Mouse (Mus musculus) heart, embryonic 14.5 days (tissue): ENCODE results near the gene Cidec. TPM values are rescaled to one million over a fixed set of nuclear protein-coding genes. Genes with fewer than 3 reads are reported as not detected.

ENCODE experiments used
- ATAC-seq: fragments of 200-750 bp; cut with Nextera tagmentation; 2 replicates; pipeline ENCODE4 v1.8.0; 2017; ENCODE audit warnings: low read depth, moderate TSS enrichment; ENCODE audit not compliant: insufficient number of reproducible peaks, insufficient read depth, low FRiP score
- H3K27ac ChIP-seq, 2 experiments: fragments of 200-500 bp in 1 of 2; fragments of 300-500 bp in 1 of 2; sonication (generic) in 1 of 2; replicated peaks in 1 of 2; 2 replicates each; pipeline ENCODE4 v1.5.1; 2012 to 2014; ENCODE audit warnings: low read depth in 2 of 2, low read length in 2 of 2, control low read depth in 1 of 2, mild to moderate bottlenecking in 1 of 2, mixed read lengths in 1 of 2; ENCODE audit not compliant: control insufficient read depth in 1 of 2, insufficient read depth in 1 of 2
- H3K27me3 ChIP-seq: fragments of 300-500 bp; sonication (generic); 2 replicates; pipeline ENCODE4 v1.6.1; 2014; ENCODE audit warnings: mild to moderate bottlenecking, low read length, control low read depth; ENCODE audit not compliant: control insufficient read depth, insufficient read depth
- H3K36me3 ChIP-seq: fragments of 300-500 bp; sonication (generic); 2 replicates; pipeline ENCODE4 v1.6.1; 2014; ENCODE audit warnings: mild to moderate bottlenecking, control low read depth, low read length, mixed read lengths; ENCODE audit not compliant: control insufficient read depth, insufficient read depth
- H3K4me1 ChIP-seq, 2 experiments: fragments of 200-500 bp in 1 of 2; fragments of 300-500 bp in 1 of 2; sonication (generic) in 1 of 2; 2 replicates each; pipeline ENCODE4 v1.6.1; 2012 to 2014; ENCODE audit warnings: low read length in 2 of 2, control low read depth in 1 of 2, mixed read lengths in 1 of 2; ENCODE audit not compliant: control insufficient read depth in 2 of 2, insufficient read depth in 2 of 2
- H3K4me2 ChIP-seq: fragments of 300-500 bp; sonication (generic); 2 replicates; pipeline ENCODE4 v1.6.1; 2014; ENCODE audit warnings: mild to moderate bottlenecking, low read length
- H3K4me3 ChIP-seq, 2 experiments: fragments of 200-500 bp in 1 of 2; fragments of 300-500 bp in 1 of 2; sonication (generic) in 1 of 2; 2 replicates each; pipeline ENCODE4 v1.5.1; 2012 to 2014; ENCODE audit warnings: low read length in 2 of 2, mild to moderate bottlenecking in 2 of 2, control low read depth in 1 of 2, low read depth in 1 of 2, moderate library complexity in 1 of 2; ENCODE audit not compliant: control insufficient read depth in 1 of 2, insufficient read depth in 1 of 2
- H3K9ac ChIP-seq: fragments of 300-500 bp; sonication (generic); 2 replicates; pipeline ENCODE4 v1.6.1; 2014; ENCODE audit warnings: mild to moderate bottlenecking, low read length
- H3K9me3 ChIP-seq: fragments of 300-500 bp; sonication (generic); 2 replicates; pipeline ENCODE4 v1.6.1; 2016; ENCODE audit warnings: low read length, control low read depth; ENCODE audit not compliant: control insufficient read depth
- WGBS: fragments of 180-500 bp; shearing (Covaris S2); extraction: QIAGEN DNeasy Blood & Tissue Kit; methylation state at CpG from one replicate; pipeline ENCODE4 v1.1.7; 2014; 5-methylcytosine and 5-hydroxymethylcytosine counted together
- polyA plus RNA-seq: library from polyadenylated mRNA; unstranded; fragments of >200 nt; fragmentation: Nextera tagmentation; extraction: Ambion mirVana; gene quantifications from 2 replicates; pipeline ENCODE4 v1.2.1, GENCODE M21; 2014

Gene Cidec
- polyA plus RNA-seq, 1 experiment from 2014 or later, result not detected

- 89% methylated on average over 6 of the region's 8 CpGs for WGBS
- Histone ChIP-seq H3K4me3 (no peak overlapping the region), H3K27me3 (no peaks in the 10 kb centered on the region), H3K4me1 (peaks cover 7 to 11% of the 10 kb centered on the region in 2 experiments; a peak in 3 of 4 replicates), H3K27ac (no peak overlapping the region), H3K36me3 (peaks cover 30% of the 10 kb centered on the region), H3K9ac (no peak overlapping the region), H3K9me3 (no peaks in the 10 kb centered on the region), H3K4me2 (no peak overlapping the region)
- ATAC-seq, result no peak
These were observed 8.8 kb upstream of the Cidec start for GRCm38 (mm10) chr6:113444207-113444965.

- Histone ChIP-seq H3K27ac (no peak overlapping the region), H3K4me3 (peak overlapping the region; percentile 86 to 96)
These were observed 7.5 kb upstream of the Cidec start for GRCm38 (mm10) chr6:113443091-113443490.

GRCm38 (mm10) chr6:113442442-113443090, 7.0 kb upstream of the Cidec start, which contains the start of gene Jagn1:
Gene Jagn1, plus strand, starts transcription at chr6:113442569.
- Histone ChIP-seq H3K9me3 (no peaks in the 10 kb centered on the region), H3K4me3 (peak within 1 kb of the TSS; percentile 86 to 96), H3K36me3 (peaks cover 19% of the 10 kb centered on the region), H3K4me2 (peak within 1 kb of the TSS; percentile 85), H3K4me1 (peaks cover 7 to 11% of the 10 kb centered on the region in 2 experiments; a peak in 3 of 4 replicates), H3K9ac (peak within 1 kb of the TSS; percentile 92), H3K27me3 (no peaks in the 10 kb centered on the region), H3K27ac (peak within 1 kb of the TSS; percentile 46 to 60; a peak in 3 of 4 replicates)
- WGBS, result under 1% methylated on average over 45 of the region's 45 CpGs
- peak; percentile 85 for ATAC-seq

More at GRCm38 (mm10) chr6:113443091-113443490, 7.5 kb upstream of the Cidec start:
- H3K9ac ChIP-seq, result peak overlapping the region; percentile 92
- WGBS, result 44% methylated on average over 12 of the region's 12 CpGs
- no peak for ATAC-seq
- peak overlapping the region; percentile 85 for H3K4me2 ChIP-seq
- H3K9me3 ChIP-seq, result no peaks in the 10 kb centered on the region
- H3K36me3 ChIP-seq, result peaks cover 24% of the 10 kb centered on the region
- no peaks in the 10 kb centered on the region for H3K27me3 ChIP-seq
- H3K4me1 ChIP-seq, result peaks cover 7 to 11% of the 10 kb centered on the region in 2 experiments; a peak in 3 of 4 replicates

- Histone ChIP-seq H3K4me1 (peaks cover 7 to 11% of the 10 kb centered on the region in 2 experiments; a peak in 3 of 4 replicates), H3K36me3 (peaks cover 14% of the 10 kb centered on the region), H3K4me2 (peak overlapping the region; percentile 85), H3K27ac (peak overlapping the region in 1 of 2 experiments; percentile 60; a peak in 2 of 4 replicates), H3K27me3 (no peaks in the 10 kb centered on the region), H3K9ac (peak overlapping the region; percentile 92), H3K9me3 (no peaks in the 10 kb centered on the region), H3K4me3 (peak overlapping the region; percentile 86 to 96)
- no peak for ATAC-seq
- WGBS, result 42% methylated on average over 9 of the region's 9 CpGs
These were observed 6.5 kb upstream of the Cidec start for GRCm38 (mm10) chr6:113442087-113442441.

- Histone ChIP-seq H3K4me3 (no peak overlapping the region), H3K4me2 (no peak overlapping the region), H3K9me3 (no peaks in the 10 kb centered on the region), H3K4me1 (peaks cover 7 to 11% of the 10 kb centered on the region in 2 experiments; a peak in 3 of 4 replicates), H3K27ac (no peak overlapping the region), H3K27me3 (no peaks in the 10 kb centered on the region), H3K9ac (no peak overlapping the region), H3K36me3 (peaks cover 6% of the 10 kb centered on the region; the same call in 1 of the 2 replicates)
- 53% methylated on average over 7 of the region's 7 CpGs for WGBS
- ATAC-seq, result no peak
These were observed 5.7 kb upstream of the Cidec start for GRCm38 (mm10) chr6:113441147-113441680.

- no peaks in the 10 kb centered on the region for H3K9me3 ChIP-seq
- no peak overlapping the region for H3K4me3 ChIP-seq
- no peaks in the 10 kb centered on the region for H3K27me3 ChIP-seq
- peaks cover 7 to 11% of the 10 kb centered on the region in 2 experiments; a peak in 3 of 4 replicates for H3K4me1 ChIP-seq
- H3K27ac ChIP-seq, result no peak overlapping the region
- no peak for ATAC-seq
- 83% methylated on average over 3 of the region's 3 CpGs for WGBS
- no peak overlapping the region for H3K9ac ChIP-seq
- 0 out of 2 replicates have a peak, but pooled peaks cover 5% of the 10 kb centered on the region for H3K36me3 ChIP-seq
- no peak overlapping the region for H3K4me2 ChIP-seq
These were observed 5.1 kb upstream of the Cidec start for GRCm38 (mm10) chr6:113440686-113441085.

GRCm38 (mm10) chr6:113438721-113439430, 3.3 kb upstream of the Cidec start:
- Histone ChIP-seq H3K4me3 (no peak overlapping the region), H3K36me3 (no peaks in the 10 kb centered on the region), H3K27me3 (no peaks in the 10 kb centered on the region), H3K9ac (no peak overlapping the region), H3K4me2 (no peak overlapping the region), H3K9me3 (no peaks in the 10 kb centered on the region), H3K27ac (no peak overlapping the region), H3K4me1 (peaks cover 7 to 11% of the 10 kb centered on the region in 2 experiments; a peak in 3 of 4 replicates)
- no peak for ATAC-seq
- WGBS, result 54% methylated on average over 12 of the region's 12 CpGs
